Mouse (Mus musculus) WW6 (cell line): ENCODE results near the gene Yod1.

Experiments
- DNase-seq: peaks from one replicate; pipeline ENCODE4 v3.0.0-alpha.2; 2013; ENCODE audit warnings: low read depth, low spot score

The Yod1 gene

GRCm38 (mm10) chr1:130717291-130717871, at the start of gene Yod1:
Gene Yod1, plus strand, starts transcription at chr1:130717327.
- DNase-seq = peak; percentile 70

DNA sequence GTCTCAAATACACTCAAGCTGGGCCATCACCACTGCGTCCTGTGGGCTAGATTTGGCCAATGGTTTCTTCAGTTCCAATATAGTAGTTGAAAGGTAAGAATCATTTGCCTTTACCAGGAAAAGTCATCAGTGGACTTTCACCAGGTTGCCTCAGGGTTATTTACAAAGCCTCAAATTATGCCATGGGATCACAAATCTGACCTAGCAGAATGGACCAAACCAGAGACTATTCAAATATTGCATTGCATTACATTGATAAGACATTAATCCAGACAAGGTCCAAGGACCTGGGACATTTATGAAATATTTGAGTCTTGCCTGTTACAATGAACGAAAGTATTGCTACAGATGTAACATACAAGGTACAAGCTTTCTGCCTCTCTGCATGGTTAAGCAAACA, 38.6 kb upstream of the Yod1 start:
- no peak for DNase-seq

- no peak for DNase-seq
These were observed 36.1 kb upstream of the Yod1 start for GRCm38 (mm10) chr1:130681075-130681474.

DNA sequence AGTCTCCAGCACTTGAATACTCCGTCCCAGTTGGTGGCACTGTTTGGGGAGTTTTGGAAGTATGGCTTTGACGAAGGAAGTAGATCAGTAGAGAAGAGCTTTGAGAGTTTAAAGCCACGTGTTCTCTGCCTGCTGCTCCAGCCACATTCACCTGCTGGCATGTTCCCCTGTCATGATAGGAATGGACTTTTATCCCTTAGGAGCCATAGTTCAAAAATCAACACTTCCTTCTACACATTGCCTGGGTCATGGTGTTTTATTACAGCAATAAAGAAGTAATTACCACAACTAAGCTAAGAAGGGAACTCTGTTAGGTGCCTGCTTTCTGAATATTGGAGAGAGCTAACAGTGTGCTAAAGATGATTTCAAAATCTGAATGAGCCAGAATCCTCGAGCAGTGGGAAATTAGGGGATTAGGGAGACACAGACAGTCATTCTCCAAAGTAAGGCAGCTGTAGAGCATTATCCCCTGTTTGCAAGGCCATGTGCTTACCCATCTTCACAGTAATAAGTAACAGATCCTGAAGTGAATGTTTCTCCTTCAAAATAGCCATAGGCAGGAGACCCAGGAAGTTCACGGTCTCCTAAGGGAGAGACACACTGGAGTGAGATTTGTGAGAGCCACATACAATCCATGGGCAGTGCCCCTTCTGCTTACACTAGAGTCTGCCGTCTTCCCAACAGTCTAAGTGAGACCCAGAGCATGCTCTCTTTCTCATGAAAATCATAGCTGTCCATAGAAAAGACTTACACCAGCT, 35.3 kb upstream of the Yod1 start:
- no peak for DNase-seq

DNA sequence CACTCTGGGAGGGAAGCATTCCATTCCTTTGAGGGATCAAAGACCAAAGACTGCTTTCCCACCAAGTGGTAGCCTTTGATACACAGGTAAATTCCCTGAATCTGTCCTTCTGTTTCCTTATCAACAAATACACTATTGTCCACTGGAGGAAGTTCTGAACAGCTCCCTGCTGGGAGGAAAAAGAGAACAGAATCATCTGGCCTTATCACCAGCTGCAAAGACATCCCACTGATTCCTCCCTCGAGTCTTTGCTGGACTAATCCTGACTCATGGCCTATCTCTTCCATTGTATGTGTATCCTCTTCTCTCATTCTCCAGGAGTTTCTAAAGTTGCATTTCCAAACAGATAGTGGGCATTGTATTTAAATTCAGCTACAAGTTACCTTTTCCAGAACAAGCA, 33.2 kb upstream of the Yod1 start:
- DNase-seq = no peak

DNA sequence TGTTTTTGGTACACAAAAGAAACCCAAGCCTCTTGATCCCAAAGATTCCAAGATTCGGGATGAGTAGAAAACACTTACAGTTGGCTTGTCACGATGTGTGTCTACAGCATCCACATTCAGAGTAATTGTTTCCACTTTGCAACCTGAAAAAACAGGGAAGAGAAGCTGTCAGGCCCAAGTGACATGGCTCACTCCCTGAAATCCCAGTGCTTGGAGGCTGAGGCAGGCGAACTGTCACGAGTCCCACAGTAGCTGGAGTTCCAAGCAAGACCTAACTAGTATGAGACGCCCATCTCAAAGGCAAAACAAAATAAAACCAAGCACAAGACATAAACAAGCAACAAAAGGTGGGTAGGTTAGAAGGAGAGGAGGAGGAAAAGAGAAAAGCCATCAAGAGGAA, 18.5 kb upstream of the Yod1 start:
- no peak for DNase-seq

DNA sequence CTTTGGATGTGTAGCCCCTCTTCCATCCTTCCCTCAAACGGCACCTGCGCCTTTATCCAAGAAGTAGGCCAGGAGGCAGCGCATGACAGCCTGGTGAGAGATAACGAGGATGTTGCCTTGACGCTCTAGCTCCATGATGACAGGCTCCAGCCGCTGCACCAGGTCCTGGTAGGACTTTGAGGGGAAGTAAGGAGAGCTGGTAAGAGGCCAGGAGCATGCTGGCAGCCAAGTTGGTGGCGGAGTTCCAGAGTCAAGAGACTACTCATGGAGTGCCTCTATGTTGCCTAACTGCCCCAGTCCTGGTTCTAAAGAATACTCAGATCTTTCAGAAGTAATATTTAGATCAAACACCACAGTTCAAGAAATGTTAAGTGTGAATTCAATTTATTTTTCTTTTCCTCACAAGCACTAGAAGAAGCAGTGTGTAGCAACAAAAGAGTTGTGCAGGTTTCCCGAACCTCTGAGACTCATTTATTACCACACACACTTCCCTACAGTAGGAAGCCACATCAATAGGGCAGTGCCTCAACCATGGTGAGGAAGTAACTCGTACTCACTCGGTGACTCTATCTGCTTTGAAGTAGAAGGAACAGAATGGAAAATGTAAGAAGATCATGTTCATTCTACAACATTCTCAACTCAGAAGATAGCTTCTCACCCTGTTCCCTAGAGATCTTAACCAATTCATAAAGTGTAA, 17.0 kb upstream of the Yod1 start:
- DNase-seq = no peak

- no peak for DNase-seq
These were observed 15.2 kb upstream of the Yod1 start for GRCm38 (mm10) chr1:130701976-130702375.

DNA sequence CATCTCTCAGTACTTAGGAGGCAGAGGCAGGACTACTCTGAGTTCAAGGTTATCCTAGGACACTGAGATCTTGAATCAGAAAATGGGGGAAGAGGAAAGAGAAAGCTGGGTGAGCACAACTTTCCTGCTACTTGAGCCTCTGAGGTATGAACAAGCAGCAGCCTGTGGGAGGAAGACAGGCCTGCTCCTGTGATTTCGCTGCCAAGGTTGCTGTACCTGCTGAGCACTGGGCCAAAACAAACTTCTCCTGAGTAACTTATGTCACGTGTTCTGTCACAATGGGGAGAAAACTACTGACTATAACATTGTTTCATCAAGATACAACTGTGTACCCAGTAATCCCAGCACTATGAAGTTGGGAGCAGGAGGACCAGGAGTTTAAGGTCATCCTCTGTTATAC, 13.5 kb upstream of the Yod1 start:
- DNase-seq = no peak

- no peak for DNase-seq
These were observed 6.6 kb upstream of the Yod1 start for GRCm38 (mm10) chr1:130710283-130711080.

DNA sequence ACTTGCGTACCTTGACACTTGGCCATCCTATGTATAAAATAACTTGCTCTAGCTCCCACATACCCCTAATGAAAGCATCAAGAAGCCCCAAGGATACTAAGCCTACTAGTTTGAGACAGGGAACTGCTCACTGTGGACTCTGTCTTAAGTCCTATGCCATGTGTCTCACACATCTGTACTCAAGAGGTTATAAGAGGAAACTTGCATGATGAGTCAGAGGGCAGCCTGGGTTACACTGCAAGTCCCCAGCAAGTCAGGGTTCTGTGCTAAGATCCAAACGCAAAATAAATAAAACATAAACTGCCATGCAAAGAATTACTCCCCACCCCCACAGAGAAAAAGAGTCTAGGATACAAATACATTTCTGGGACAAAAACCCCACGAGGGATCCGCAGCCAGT, 3.1 kb upstream of the Yod1 start:
- no peak for DNase-seq

DNA sequence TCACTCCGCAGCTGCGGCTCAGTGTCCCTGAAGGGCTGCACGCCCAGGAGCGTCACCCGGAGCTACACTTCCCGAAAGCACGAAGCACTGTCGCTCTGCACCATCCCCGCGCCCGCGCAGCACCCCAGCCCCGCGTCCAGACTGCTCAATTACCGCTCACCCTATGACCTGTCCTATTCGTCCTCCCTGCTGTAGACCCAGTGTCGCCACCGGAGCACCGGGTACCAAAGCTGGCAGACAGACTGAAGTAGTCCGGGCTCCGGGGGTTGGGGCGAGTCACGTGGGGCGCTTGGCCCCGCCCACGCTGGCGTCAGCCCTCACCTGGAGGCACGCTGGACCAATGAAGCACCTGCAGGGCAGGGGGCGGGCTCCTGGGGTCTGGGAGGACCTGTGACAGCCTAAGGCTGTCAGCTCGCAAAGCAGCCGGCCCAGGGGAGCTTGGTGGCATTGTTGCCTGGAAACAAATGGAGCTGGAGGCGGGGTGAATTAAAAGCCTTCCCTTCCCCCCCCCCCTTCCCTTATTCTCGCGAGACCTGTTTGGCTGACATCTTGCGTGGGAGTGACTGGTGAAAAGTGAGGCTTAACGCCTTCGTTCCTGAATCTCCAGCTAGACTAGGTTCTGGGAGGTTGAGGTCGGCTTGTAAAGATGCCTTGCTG, 1.4 kb upstream of the Yod1 start, which contains the start of gene Gm29427:
Gene Gm29427 (minus strand): TSS at position 239 of the 657 bp plus-strand sequence.
- peak; percentile 93 for DNase-seq

DNA sequence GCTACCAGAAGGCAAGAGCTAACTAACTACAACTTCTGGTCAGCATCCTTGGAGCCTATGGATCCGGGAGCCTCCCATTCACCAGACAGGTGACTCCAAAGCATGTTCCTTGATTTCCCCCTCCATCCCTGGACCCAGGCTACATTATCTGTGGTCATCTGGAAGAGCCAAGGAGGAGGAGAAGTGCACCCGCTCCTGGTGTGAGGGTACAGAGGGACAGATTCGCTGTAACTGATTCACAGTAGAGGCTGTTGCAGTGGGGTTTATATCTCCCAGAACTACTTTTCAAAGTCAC, 962 bp upstream of the Yod1 start:
- DNase-seq = no peak

DNA sequence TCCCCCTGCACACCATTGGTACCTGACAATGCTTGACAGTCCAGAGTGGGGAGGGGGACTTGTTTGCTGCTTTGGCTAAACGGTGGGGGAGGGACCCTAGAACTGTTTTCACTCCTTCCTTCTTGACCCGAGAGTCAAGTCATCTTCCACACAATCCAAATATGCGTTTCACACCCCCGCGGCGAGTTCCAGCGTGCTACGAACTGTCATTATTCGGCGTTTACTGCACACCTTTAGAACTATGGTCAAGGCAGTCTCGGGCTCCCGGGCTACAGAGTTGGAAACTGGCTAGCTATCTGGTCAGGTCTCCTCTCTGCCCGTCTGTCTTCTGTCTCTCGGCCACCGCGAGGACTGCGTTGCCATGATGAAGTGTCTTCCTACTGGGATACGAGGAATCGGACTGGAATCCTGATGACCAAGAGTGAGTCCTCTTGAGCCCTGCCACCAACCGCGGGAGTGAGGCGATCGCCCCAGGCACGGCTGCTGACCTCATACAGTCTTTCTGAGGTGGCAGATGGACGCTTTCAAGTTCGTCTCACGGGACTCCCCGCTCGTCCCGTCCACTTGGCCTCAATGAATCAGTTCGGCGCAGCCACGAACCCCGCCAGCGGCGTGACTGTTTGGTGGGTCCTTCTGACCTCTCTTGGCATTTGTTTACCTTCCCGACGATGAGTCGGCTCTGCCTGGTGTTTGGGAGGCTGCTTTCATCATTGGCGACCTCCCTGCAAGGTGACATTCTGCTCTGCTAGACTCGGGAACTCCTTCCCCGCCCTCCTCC, 425 bp upstream of the Yod1 start:
- DNase-seq = no peak

- DNase-seq = no peak
These were observed 7.1 kb downstream of the Yod1 start for GRCm38 (mm10) chr1:130724206-130724605.

GRCm38 (mm10) chr1:130726396-130726795, 9.3 kb downstream of the Yod1 start:
- no peak for DNase-seq

- DNase-seq = no peak
These were observed 10.9 kb downstream of the Yod1 start for GRCm38 (mm10) chr1:130728070-130728469.

DNA sequence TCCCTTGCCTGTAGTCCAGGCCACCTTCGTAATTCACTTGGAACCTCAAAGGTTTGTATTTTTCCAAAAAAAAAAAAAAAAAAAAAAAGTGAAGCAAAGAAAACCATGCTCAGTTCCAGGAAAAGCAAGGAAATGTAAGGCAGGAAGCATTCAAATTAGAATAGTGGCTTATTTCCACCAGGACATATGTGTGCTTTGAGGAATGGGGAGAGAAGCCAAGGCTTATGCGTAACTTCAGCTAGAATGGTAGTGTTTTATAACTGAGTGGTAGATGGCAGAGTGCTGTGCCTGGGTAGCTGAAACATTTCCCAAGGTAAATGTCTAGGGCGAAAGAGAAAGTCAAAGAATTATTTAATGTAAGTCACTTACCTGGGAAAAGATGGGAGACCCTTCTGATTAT, 11.6 kb downstream of the Yod1 start:
- no peak for DNase-seq

DNA sequence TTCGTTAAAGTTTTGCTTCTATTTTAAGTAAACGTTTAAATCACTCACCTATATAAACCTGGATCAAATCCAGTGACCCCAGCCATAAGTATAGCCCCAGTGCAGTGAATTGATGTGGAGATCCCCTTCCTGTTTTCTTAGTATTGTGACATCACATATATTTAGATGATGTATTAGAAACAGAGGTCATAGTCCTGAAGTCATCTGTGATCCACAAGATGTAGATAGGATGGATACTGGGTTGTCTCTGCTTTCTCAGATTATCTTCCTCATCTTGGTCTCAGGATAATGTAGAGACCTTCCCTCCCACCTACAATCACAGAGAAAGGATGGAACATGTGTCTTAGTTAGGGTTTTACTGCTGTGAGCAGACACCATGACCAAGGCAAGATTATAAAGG, 12.0 kb downstream of the Yod1 start, which contains the start of gene Pfkfb2:
Gene Pfkfb2 (minus strand): TSS at position 101 of the 400 bp plus-strand sequence.
- no peak for DNase-seq

DNA sequence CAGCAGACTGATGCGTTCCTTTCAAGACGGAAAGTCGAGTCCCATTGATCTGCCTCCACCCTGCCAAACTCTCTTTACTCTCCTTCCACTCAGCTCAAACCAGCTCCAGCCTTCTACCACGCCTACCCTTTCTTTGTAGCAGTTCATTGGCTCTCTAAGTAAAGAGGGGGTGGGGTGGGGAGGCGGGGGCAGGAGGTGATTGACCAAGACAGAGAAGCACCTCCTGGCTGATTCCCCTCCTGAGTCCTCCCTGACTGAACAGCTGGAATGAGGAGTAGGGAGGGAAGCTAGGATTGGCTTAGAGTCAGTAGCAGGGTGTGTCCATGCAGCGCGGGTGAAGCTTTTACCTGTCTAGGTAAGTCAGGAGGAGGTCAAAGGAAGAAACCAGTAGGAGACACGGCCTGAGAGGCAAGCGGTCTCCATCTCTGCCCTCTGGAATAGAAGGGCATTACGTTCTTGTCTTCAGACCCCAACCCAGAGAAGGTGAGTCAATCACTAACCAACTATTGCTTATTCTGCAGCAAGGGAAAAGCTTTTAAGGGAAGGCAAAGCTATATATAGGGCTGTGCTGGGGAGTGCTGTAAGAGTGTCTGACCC, 14.7 kb downstream of the Yod1 start, which contains the start of gene AA986860:
Gene AA986860 (plus strand): TSS at position 236 of the 597 bp plus-strand sequence.
- peak; percentile 71 for DNase-seq
